Mouse (Mus musculus): ENCODE data around the gene Susd4. TPM values are rescaled to one million over a fixed set of nuclear protein-coding genes. Genes with fewer than 3 reads are reported as not detected.

Susd4 gene
- polyA plus RNA-seq, 1 experiment from 2014 or later = 22.8 TPM

- Histone ChIP-seq H3K4me1 (peaks cover 11% of the 10 kb centered on the region; the same call in 1 of the 2 replicates), H3K36me3 (no peaks in the 10 kb centered on the region), H3K9ac (no peak overlapping the region), H3K4me2 (no peak overlapping the region), H3K27me3 (peaks cover 11% of the 10 kb centered on the region; the same call in 1 of the 2 replicates), H3K9me3 (no peaks in the 10 kb centered on the region), H3K27ac (no peak overlapping the region), H3K4me3 (no peak overlapping the region)
- WGBS = 95% methylated on average over 1 of the region's 1 CpGs
- no peak for ATAC-seq (ENCODE audit: borderline replicate concordance, extremely low read depth, low FRiP score, low TSS enrichment)
Measured at GRCm38 (mm10) chr1:182758783-182759182, 4.9 kb upstream of the Susd4 start.

- Histone ChIP-seq H3K4me1 (peaks cover 16% of the 10 kb centered on the region), H3K4me3 (peak overlapping the region; percentile 63), H3K27me3 (peaks cover 11% of the 10 kb centered on the region; the same call in 1 of the 2 replicates), H3K27ac (no peak overlapping the region), H3K4me2 (peak overlapping the region; percentile 93), H3K9ac (peak overlapping the region; percentile 51; the same call in 1 of the 2 replicates), H3K36me3 (no peaks in the 10 kb centered on the region), H3K9me3 (no peaks in the 10 kb centered on the region)
- no peak for ATAC-seq (ENCODE audit: borderline replicate concordance, extremely low read depth, low FRiP score, low TSS enrichment)
- WGBS = 9% methylated on average over 17 of the region's 17 CpGs
Measured at GRCm38 (mm10) chr1:182763191-182763715, 407 bp upstream of the Susd4 start.

DNA sequence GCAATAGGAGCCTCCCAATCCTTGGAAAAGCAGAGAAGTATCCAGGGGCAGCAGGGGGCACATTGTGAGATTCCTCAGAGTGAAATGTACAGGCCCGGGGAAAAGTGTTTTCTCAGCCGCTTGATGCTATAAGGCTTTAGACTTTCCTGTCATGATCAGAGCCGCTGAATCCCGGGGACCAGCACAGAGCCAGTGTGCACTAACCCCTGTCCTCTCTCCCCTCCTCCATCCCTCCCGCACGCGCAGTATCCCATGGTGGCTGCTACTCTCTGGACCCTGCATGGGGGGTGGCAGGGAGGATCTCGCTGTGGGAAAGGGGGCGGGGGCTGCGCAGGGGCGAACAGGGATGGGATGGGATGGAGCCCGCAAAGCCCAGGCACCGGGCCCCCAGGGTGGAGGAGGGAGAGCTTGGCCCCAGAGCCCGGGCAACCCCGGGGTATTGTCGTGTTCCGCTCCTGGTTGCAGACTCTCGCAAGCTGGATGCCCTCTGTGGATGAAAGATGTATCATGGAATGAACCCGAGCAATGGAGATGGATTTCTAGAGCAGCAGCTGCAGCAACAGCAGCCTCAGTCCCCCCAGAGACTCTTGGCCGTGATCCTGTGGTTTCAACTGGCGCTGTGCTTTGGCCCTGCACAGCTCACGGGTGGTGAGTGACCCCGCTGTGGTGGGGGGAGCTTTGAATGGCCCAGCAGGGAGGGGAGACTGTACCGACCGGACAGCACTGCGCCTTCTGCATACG lies 1.1 kb downstream of the Susd4 start:
- peak overlapping the region; percentile 63 for H3K4me3 ChIP-seq
- peak overlapping the region; percentile 93 for H3K4me2 ChIP-seq
- 3% methylated on average over 27 of the region's 27 CpGs for WGBS
- H3K4me1 ChIP-seq = peaks cover 16% of the 10 kb centered on the region
- peak; percentile 52 for ATAC-seq (ENCODE audit: borderline replicate concordance, extremely low read depth, low FRiP score, low TSS enrichment)
- no peaks in the 10 kb centered on the region for H3K36me3 ChIP-seq
- peaks cover 11% of the 10 kb centered on the region; the same call in 1 of the 2 replicates for H3K27me3 ChIP-seq
- peak overlapping the region; percentile 50; the same call in 1 of the 2 replicates for H3K27ac ChIP-seq
- peak overlapping the region; percentile 51 for H3K9ac ChIP-seq
- H3K9me3 ChIP-seq = no peaks in the 10 kb centered on the region

DNA sequence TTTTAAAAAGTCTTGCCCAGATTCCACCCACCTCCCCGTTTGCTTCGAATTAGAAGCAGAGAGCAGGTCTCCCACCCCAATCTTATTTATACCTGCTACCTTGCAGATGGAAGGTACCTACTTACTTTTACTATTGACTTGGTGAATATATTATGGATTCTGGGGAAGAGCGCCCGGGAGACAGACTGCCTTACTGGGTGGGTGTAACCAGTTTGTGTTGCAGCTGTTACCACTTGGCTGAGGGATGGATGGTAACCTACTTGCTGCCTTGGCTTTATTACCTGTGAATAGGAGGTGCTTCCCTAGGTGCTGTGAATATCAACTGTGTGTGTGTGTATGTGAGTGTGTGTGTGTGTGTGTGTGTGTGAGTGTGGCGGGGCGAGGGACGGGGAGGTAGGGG lies 11.9 kb downstream of the Susd4 start:
- Histone ChIP-seq H3K27me3 (no peaks in the 10 kb centered on the region), H3K4me1 (peaks cover 18% of the 10 kb centered on the region; the same call in 1 of the 2 replicates), H3K9ac (no peak overlapping the region), H3K9me3 (no peaks in the 10 kb centered on the region), H3K36me3 (no peaks in the 10 kb centered on the region), H3K27ac (no peak overlapping the region), H3K4me2 (no peak overlapping the region), H3K4me3 (no peak overlapping the region)
- no peak for ATAC-seq (ENCODE audit: borderline replicate concordance, extremely low read depth, low FRiP score, low TSS enrichment)
- 89% methylated on average over 7 of the region's 7 CpGs for WGBS

GRCm38 (mm10) chr1:182776749-182777410 lies 13.2 kb downstream of the Susd4 start:
- Histone ChIP-seq H3K36me3 (no peaks in the 10 kb centered on the region), H3K27me3 (no peaks in the 10 kb centered on the region), H3K27ac (no peak overlapping the region), H3K9me3 (no peaks in the 10 kb centered on the region), H3K4me3 (no peak overlapping the region), H3K9ac (no peak overlapping the region), H3K4me1 (peaks cover 18% of the 10 kb centered on the region; the same call in 1 of the 2 replicates), H3K4me2 (no peak overlapping the region)
- ATAC-seq (ENCODE audit: borderline replicate concordance, extremely low read depth, low FRiP score, low TSS enrichment) = peak; percentile 39; the same call in 1 of the 2 replicates
- 58% methylated on average over 10 of the region's 10 CpGs for WGBS

DNA sequence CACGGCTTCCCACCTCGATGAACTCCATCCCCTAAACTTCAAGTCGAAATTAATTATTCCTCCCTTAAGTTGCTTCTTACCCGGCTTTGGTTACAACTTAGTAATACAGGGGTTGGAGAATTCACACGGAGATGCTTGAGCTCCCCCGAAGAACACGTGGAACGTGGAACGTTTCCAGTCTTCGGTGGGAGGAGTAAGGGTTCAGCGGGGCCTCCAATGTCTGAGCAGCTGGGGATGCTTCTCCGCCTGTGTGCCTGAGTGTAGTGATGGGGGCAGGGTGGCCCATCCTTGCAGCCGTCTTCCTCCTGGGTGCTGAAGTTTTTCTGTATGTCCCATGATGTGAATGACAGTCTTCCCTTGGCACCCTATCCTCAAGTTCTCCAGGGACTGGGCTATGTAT lies 14.6 kb downstream of the Susd4 start:
- WGBS = 63% methylated on average over 13 of the region's 13 CpGs

DNA sequence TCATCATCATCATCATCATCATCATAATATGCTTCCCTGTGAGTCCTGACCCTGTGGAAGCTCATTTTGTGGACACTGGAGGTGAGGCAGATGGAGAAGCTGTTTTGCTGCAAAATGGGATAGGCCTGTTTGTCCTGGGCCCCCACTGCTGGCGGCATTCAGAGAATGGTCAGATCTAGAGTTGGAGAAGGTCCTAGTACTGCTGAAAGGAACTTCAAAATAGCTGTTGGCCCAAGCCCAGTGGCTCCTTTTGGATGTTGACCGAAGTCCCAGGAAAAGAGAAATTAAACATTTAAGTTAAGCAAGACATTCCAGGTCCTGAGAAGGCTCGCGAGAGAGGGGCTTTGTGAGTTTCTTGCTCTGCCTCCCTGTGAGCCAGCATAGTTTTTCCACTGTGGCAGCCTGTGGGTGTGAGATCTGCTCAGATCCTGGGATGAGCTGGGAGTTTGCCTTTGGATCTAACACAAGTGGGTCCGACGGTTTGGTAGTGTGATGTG lies 15.4 kb downstream of the Susd4 start:
- Histone ChIP-seq H3K36me3 (no peaks in the 10 kb centered on the region), H3K4me3 (no peak overlapping the region), H3K27ac (peak overlapping the region; percentile 27; the same call in 1 of the 2 replicates), H3K9me3 (no peaks in the 10 kb centered on the region), H3K4me2 (no peak overlapping the region), H3K9ac (no peak overlapping the region), H3K4me1 (peaks cover 18% of the 10 kb centered on the region; the same call in 1 of the 2 replicates), H3K27me3 (no peaks in the 10 kb centered on the region)
- 52% methylated on average over 6 of the region's 6 CpGs for WGBS
- ATAC-seq (ENCODE audit: borderline replicate concordance, extremely low read depth, low FRiP score, low TSS enrichment) = no peak

More for the DNA sequence above, 14.6 kb downstream of the Susd4 start:
- ATAC-seq (ENCODE audit: borderline replicate concordance, extremely low read depth, low FRiP score, low TSS enrichment) = no peak
- Histone ChIP-seq H3K4me1 (peaks cover 18% of the 10 kb centered on the region; the same call in 1 of the 2 replicates), H3K4me3 (no peak overlapping the region), H3K27me3 (no peaks in the 10 kb centered on the region), H3K9me3 (no peaks in the 10 kb centered on the region), H3K27ac (no peak overlapping the region), H3K9ac (no peak overlapping the region), H3K4me2 (no peak overlapping the region), H3K36me3 (no peaks in the 10 kb centered on the region)

DNA sequence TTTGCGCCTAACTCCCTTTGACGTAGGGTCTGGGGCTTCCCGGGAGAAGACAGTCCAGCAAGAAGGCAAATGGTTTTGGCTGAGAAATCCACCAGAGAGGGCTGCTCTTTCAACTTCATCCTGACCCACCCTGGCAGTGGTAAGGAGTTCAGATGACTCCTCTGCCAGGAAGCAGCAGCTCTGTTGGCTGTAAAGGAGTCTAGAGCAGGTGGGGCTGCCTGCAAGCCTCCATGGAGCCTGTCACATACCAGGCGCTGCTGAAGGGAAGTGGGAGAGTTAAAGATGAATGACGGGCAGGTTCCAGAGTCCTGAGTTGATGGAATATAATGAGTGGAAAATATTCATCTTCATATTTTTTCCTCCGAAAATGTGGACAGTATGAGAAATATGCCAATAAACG lies 20.1 kb downstream of the Susd4 start:
- Histone ChIP-seq H3K4me3 (no peak overlapping the region), H3K27ac (no peak overlapping the region), H3K27me3 (no peaks in the 10 kb centered on the region), H3K4me1 (peaks cover 17% of the 10 kb centered on the region), H3K36me3 (no peaks in the 10 kb centered on the region), H3K4me2 (no peak overlapping the region), H3K9ac (no peak overlapping the region), H3K9me3 (no peaks in the 10 kb centered on the region)
- ATAC-seq (ENCODE audit: borderline replicate concordance, extremely low read depth, low FRiP score, low TSS enrichment) = no peak
- 83% methylated on average over 7 of the region's 7 CpGs for WGBS

- Histone ChIP-seq H3K9ac (no peak overlapping the region), H3K27ac (no peak overlapping the region), H3K4me3 (no peak overlapping the region), H3K9me3 (no peaks in the 10 kb centered on the region), H3K4me1 (peaks cover 17% of the 10 kb centered on the region), H3K36me3 (no peaks in the 10 kb centered on the region), H3K27me3 (no peaks in the 10 kb centered on the region), H3K4me2 (no peak overlapping the region)
- 70% methylated on average over 3 of the region's 3 CpGs for WGBS
- ATAC-seq (ENCODE audit: borderline replicate concordance, extremely low read depth, low FRiP score, low TSS enrichment) = no peak
Measured at GRCm38 (mm10) chr1:182784784-182785183, 21.1 kb downstream of the Susd4 start.

GRCm38 (mm10) chr1:182785504-182785903 lies 21.8 kb downstream of the Susd4 start:
- Histone ChIP-seq H3K27ac (no peak overlapping the region), H3K4me3 (no peak overlapping the region), H3K36me3 (no peaks in the 10 kb centered on the region), H3K9me3 (no peaks in the 10 kb centered on the region), H3K27me3 (no peaks in the 10 kb centered on the region), H3K4me1 (peaks cover 15% of the 10 kb centered on the region), H3K9ac (no peak overlapping the region), H3K4me2 (no peak overlapping the region)
- ATAC-seq (ENCODE audit: borderline replicate concordance, extremely low read depth, low FRiP score, low TSS enrichment) = no peak
- 66% methylated on average over 5 of the region's 5 CpGs for whole genome bisulfite sequencing

- no peak for ATAC-seq (ENCODE audit: borderline replicate concordance, extremely low read depth, low FRiP score, low TSS enrichment)
- Histone ChIP-seq H3K9me3 (no peaks in the 10 kb centered on the region), H3K4me2 (no peak overlapping the region), H3K4me3 (no peak overlapping the region), H3K27ac (no peak overlapping the region), H3K36me3 (no peaks in the 10 kb centered on the region), H3K9ac (no peak overlapping the region), H3K27me3 (no peaks in the 10 kb centered on the region), H3K4me1 (peaks cover 16% of the 10 kb centered on the region)
- WGBS = 46% methylated on average over 7 of the region's 7 CpGs
Measured at GRCm38 (mm10) chr1:182787030-182787429, 23.4 kb downstream of the Susd4 start.

DNA sequence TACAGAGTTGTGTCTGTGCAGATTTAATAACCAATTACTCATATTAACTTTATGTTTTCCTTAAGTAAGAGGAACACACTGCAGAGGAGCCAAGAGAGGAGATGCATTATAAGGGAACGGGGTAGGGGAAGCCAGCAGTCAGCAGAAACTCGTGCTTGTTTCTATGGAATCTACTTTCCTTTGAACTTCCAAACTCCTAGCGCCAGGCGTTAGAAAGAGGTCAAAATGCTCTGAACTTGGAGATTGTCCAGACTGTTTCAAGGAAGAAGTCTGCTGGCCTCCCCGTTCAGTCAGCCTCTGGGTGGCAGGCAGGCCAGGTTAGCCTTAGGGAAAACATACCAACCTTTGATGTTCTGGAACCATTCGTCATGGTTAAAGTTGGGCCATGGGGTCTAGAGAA lies 25.2 kb downstream of the Susd4 start:
- no peak overlapping the region for H3K4me2 ChIP-seq
- no peaks in the 10 kb centered on the region for H3K36me3 ChIP-seq
- H3K27ac ChIP-seq = no peak overlapping the region
- no peak overlapping the region for H3K9ac ChIP-seq
- H3K4me1 ChIP-seq = peaks cover 19% of the 10 kb centered on the region
- no peaks in the 10 kb centered on the region for H3K27me3 ChIP-seq
- no peak overlapping the region for H3K4me3 ChIP-seq
- no peaks in the 10 kb centered on the region for H3K9me3 ChIP-seq
- no peak for ATAC-seq (ENCODE audit: borderline replicate concordance, extremely low read depth, low FRiP score, low TSS enrichment)
- WGBS = 26% methylated on average over 6 of the region's 6 CpGs

Data from lung, embryonic 15.5 days (tissue).